Mouse (Mus musculus) monocyte, adult 5-6 weeks (primary cell): ENCODE results near the gene Gm10234. TPM values are rescaled to one million over a fixed set of nuclear protein-coding genes. Genes with fewer than 3 reads are reported as not detected.

Source experiments
- ATAC-seq: fragments of 153-309, 156-312 bp; replicated peaks from 2 replicates; pipeline ENCODE4 v1.8.0; 2017; ENCODE audit warnings: mild to moderate bottlenecking; ENCODE audit not compliant: low TSS enrichment, insufficient number of reproducible peaks, severe bottlenecking, poor library complexity, low FRiP score
- total RNA-seq: library from RNA; stranded (forward); fragments of 200-1000, 200-491, 200-594 nt; gene quantifications from 3 replicates; pipeline ENCODE4 v1.2.3, GENCODE M21; 2017

Gm10234 gene
- total RNA-seq, result not detected in 3 replicates

- ATAC-seq, result no peak
Measured at GRCm38 (mm10) chr6:95321812-95322211, at the start of gene Gm10234. Gene Gm10234 (plus strand): TSS chr6:95322112.

GRCm38 (mm10) chr6:95277633-95278032 lies 44.3 kb upstream of the Gm10234 start:
- no peak for ATAC-seq

- no peak for ATAC-seq
Measured at GRCm38 (mm10) chr6:95296025-95296424, 25.9 kb upstream of the Gm10234 start.

- no peak for ATAC-seq
Measured at GRCm38 (mm10) chr6:95298387-95298786, 23.5 kb upstream of the Gm10234 start.

GRCm38 (mm10) chr6:95300658-95301057 lies 21.3 kb upstream of the Gm10234 start:
- ATAC-seq, result no peak

GRCm38 (mm10) chr6:95331191-95331590 lies 9.3 kb downstream of the Gm10234 start:
- no peak for ATAC-seq

GRCm38 (mm10) chr6:95334781-95335180 lies 12.9 kb downstream of the Gm10234 start:
- no peak for ATAC-seq

GRCm38 (mm10) chr6:95349378-95349777 lies 27.5 kb downstream of the Gm10234 start:
- ATAC-seq, result no peak

- no peak for ATAC-seq
Measured at GRCm38 (mm10) chr6:95353043-95353442, 31.1 kb downstream of the Gm10234 start.

- no peak for ATAC-seq
Measured at GRCm38 (mm10) chr6:95353886-95354285, 32.0 kb downstream of the Gm10234 start.

GRCm38 (mm10) chr6:95360084-95360483 lies 38.2 kb downstream of the Gm10234 start:
- ATAC-seq, result no peak

- no peak for ATAC-seq
Measured at GRCm38 (mm10) chr6:95362707-95363106, 40.8 kb downstream of the Gm10234 start.

GRCm38 (mm10) chr6:95371811-95372210 lies 49.9 kb downstream of the Gm10234 start:
- ATAC-seq, result no peak

Other genes starting within 250 kb of the Gm10234 start
- 3.0 to 4.9 TPM (median 4.0 TPM) in 3 replicates for gene Kbtbd8, start 204.9 kb upstream of the Gm10234 start, total RNA-seq